Mouse (Mus musculus): ENCODE results near the gene Chtf18. TPM values are rescaled to one million over a fixed set of nuclear protein-coding genes. Genes with fewer than 3 reads are reported as not detected.

The Chtf18 gene
- polyA plus RNA-seq (2012; rRNA removed), result 36.7 and 49.5 TPM in 2 replicates

DNA sequence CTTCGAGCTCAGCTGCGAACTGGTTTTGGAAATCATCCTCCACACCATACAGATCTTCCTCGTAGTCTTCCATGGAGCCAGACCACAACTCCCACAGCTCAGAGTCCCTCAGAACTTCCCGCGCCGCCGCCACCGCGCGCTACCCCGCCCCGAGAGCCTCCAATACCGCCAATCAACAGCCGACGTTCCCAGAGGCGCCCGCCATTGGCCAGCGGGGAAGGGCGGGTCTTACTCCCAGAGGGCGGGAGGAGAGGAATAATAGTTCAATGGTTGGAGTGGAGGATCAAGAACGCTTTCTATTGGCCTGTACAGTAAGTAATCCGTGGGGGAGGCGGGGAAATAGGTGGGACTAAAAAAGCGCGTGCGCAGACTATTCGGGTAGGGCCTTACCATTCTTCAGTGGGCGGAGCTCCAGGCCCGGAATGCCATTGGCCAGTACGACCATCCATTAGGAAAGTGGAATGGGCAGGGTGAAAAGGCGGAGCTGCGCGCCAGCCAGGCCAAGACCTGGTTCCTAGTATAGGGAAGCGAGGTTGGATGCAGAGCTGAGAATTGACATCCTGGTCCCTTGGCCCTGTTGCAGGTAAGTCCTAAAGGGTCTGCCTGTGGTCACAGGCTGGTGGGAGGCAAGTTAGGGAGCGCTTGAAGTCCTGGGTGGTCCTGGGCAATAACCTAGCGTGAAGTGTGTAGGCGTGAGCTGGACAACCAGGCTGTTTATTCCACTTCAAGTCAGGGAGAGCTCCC is at the start of gene Chtf18, which contains the start of gene Rpusd1:
Gene Chtf18 (minus strand): TSS at position 155 of the 744 bp plus-strand sequence.
Gene Rpusd1 (plus strand): TSS at position 406 of the 744 bp plus-strand sequence.
- Histone ChIP-seq H3K36me3 (ENCODE audit: control insufficient read depth, insufficient read depth, low read length) (no peaks in the 10 kb centered on the region), H3K4me1 (replicated peaks; ENCODE audit: control insufficient read depth, insufficient read depth, low read length) (peaks cover 16% of the 10 kb centered on the region), H3K27me3 (ENCODE audit: control insufficient read depth, insufficient read depth, low read length) (no peaks in the 10 kb centered on the region), H3K27ac (ENCODE audit: control insufficient read depth, insufficient read depth, low read length) (no peak within 1 kb of the TSS), H3K4me3 (ENCODE audit: control insufficient read depth, insufficient read depth, low read length) (peak within 1 kb of the TSS; percentile 67)
- 2% methylated on average over 37 of the region's 37 CpGs for WGBS
- TF ChIP-seq POLR2A (IDR thresholded peaks at IDR 0.05; ENCODE audit: control insufficient read depth, extremely low read depth, insufficient read depth, low read length, poor library complexity) (no peak), CTCF (IDR thresholded peaks at IDR 0.05; ENCODE audit: borderline replicate concordance, control insufficient read depth, extremely low read depth, insufficient read depth, low read length, poor library complexity) (0 out of 2 replicates have a peak, but pooled peaks have one; percentile 50)
- peak; percentile 98 for DNase-seq

DNA sequence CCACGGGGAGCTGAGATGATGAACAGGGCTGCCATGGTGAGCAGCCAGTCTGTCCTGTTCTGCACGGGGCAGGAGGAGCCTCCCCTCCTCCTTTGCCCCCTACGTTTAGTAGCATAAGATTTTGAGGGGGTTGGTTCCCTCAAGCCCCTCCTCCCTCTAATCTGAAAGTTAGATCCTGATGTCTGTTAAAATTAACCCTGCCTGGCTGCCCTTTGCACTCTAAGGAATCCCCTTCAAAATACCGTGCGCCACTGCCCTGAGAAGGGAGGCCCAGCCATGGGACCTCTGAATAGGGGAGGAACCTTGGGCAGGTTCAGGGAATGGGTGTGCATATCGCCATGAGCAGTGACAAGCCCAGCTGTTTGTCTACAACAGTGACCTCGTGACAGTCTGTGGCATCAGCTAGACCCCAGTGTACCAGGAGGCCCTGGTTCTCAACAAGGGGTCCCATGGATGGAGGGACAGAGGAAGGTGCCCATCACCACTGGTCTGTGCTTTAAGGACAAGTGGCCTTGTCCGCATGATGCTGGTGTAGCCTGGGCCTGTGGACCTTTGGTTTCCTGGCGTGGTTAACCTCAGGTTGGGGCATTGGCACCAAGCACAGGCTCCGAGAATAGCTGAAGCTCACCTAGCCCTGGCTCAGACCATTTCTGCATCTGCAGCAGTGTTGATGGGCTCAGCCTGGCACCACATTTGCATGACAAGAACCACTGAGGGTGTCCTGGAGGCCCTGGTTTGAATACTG is 48.3 kb upstream of the Chtf18 start:
- 79% methylated on average over 10 of the region's 10 CpGs for WGBS

DNA sequence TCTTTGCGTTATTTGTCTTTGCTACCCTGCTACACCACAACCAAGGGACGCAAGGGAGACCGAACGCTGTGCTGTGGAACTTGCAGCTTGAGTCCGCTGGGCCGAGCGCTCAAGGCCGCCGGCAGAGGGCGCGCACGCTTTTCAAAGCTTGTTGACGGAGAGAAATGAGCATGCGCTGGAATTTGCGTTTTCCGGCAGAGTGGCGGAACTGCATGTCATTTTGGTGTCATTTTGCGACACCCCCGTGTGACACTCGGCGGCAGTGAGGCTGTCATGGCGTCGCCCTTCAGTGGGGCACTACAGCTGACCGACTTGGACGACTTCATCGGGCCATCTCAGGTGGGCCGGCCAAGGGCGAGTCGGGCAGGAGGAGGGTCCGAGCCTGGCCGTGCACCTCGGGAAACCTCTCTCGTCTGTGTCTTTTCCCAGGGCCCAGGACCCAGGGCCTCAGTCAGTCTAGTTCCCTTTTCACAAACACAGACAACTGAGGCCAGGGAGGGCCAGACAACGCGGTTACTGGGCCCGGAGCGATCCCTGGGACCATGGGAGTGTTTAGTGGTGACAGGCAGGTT is 46.4 kb upstream of the Chtf18 start, which contains the start of gene Narfl:
Gene Narfl (plus strand): TSS at position 228 of the 572 bp plus-strand sequence.
- peak; percentile 97 for DNase-seq
- under 1% methylated on average over 37 of the region's 37 CpGs for WGBS
- Histone ChIP-seq H3K36me3 (ENCODE audit: control insufficient read depth, insufficient read depth, low read length) (no peaks in the 10 kb centered on the region), H3K4me1 (replicated peaks; ENCODE audit: control insufficient read depth, insufficient read depth, low read length) (peaks cover 8% of the 10 kb centered on the region), H3K4me3 (ENCODE audit: control insufficient read depth, insufficient read depth, low read length) (peak within 1 kb of the TSS; percentile 82), H3K27ac (ENCODE audit: control insufficient read depth, insufficient read depth, low read length) (no peak within 1 kb of the TSS), H3K27me3 (ENCODE audit: control insufficient read depth, insufficient read depth, low read length) (no peaks in the 10 kb centered on the region)
- TF ChIP-seq POLR2A (IDR thresholded peaks at IDR 0.05; ENCODE audit: control insufficient read depth, extremely low read depth, insufficient read depth, low read length, poor library complexity), result peak; percentile 60; the same call in 1 of the 2 replicates
- peak; percentile 98 for TF ChIP-seq CTCF (IDR thresholded peaks at IDR 0.05; ENCODE audit: borderline replicate concordance, control insufficient read depth, extremely low read depth, insufficient read depth, low read length, poor library complexity)

More for the DNA sequence above, 48.3 kb upstream of the Chtf18 start:
- Histone ChIP-seq H3K27ac (ENCODE audit: control insufficient read depth, insufficient read depth, low read length) (no peak overlapping the region), H3K4me1 (replicated peaks; ENCODE audit: control insufficient read depth, insufficient read depth, low read length) (peaks cover 8% of the 10 kb centered on the region), H3K36me3 (ENCODE audit: control insufficient read depth, insufficient read depth, low read length) (no peaks in the 10 kb centered on the region), H3K27me3 (ENCODE audit: control insufficient read depth, insufficient read depth, low read length) (no peaks in the 10 kb centered on the region), H3K4me3 (ENCODE audit: control insufficient read depth, insufficient read depth, low read length) (no peak overlapping the region)
- no peak for TF ChIP-seq CTCF (IDR thresholded peaks at IDR 0.05; ENCODE audit: borderline replicate concordance, control insufficient read depth, extremely low read depth, insufficient read depth, low read length, poor library complexity)
- no peak for TF ChIP-seq POLR2A (IDR thresholded peaks at IDR 0.05; ENCODE audit: control insufficient read depth, extremely low read depth, insufficient read depth, low read length, poor library complexity)
- DNase-seq, result no peak

DNA sequence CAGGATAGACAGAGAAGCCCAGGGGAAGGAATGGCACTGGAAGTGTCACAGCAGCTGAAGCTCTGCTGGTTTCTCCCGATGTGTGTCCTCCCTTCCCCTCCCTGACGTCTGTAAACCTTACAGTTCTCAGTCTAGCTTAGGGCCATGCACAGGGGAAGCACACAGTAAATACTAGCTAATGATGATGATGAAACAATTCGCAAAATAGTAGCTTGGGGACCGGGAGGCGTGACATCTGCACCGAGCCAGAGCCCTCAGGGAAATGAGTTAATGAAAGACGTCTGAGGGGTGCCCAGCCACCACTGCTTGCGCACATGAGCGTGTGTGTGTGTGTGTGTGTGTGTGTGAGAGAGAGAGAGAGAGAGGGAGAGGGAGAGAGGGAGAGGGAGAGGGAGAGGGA is 42.1 kb upstream of the Chtf18 start:
- TF ChIP-seq CTCF (IDR thresholded peaks at IDR 0.05; ENCODE audit: borderline replicate concordance, control insufficient read depth, extremely low read depth, insufficient read depth, low read length, poor library complexity) (no peak), POLR2A (IDR thresholded peaks at IDR 0.05; ENCODE audit: control insufficient read depth, extremely low read depth, insufficient read depth, low read length, poor library complexity) (no peak)
- no peaks in the 10 kb centered on the region for H3K27me3 ChIP-seq (ENCODE audit: control insufficient read depth, insufficient read depth, low read length)
- peaks cover 5% of the 10 kb centered on the region for H3K4me1 ChIP-seq (replicated peaks; ENCODE audit: control insufficient read depth, insufficient read depth, low read length)
- DNase-seq, result no peak
- no peak overlapping the region for H3K4me3 ChIP-seq (ENCODE audit: control insufficient read depth, insufficient read depth, low read length)
- no peak overlapping the region for H3K27ac ChIP-seq (ENCODE audit: control insufficient read depth, insufficient read depth, low read length)
- H3K36me3 ChIP-seq (ENCODE audit: control insufficient read depth, insufficient read depth, low read length), result no peaks in the 10 kb centered on the region
- 56% methylated on average over 9 of the region's 9 CpGs for WGBS

DNA sequence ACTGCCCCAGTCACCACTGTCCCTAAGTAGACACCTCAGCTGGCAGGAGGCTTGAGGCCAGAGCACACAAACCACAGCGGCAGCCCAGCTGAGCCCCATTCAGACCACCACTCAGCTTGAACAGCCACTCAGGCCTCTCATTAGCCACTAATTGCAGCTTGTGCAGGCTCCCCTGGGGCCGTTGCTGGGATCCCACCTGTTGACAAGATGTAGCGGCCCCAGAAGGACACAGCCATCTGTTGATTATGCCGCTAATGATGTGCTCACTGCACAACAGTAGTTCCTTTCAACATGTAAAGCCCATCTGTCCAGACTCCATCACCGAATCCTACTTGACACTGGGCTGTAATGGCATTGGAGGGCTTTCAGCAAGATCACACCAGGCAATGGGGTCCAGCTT is 38.7 kb upstream of the Chtf18 start:
- Histone ChIP-seq H3K27ac (ENCODE audit: control insufficient read depth, insufficient read depth, low read length) (no peak overlapping the region), H3K36me3 (ENCODE audit: control insufficient read depth, insufficient read depth, low read length) (no peaks in the 10 kb centered on the region), H3K4me3 (ENCODE audit: control insufficient read depth, insufficient read depth, low read length) (no peak overlapping the region), H3K4me1 (replicated peaks; ENCODE audit: control insufficient read depth, insufficient read depth, low read length) (no peaks in the 10 kb centered on the region), H3K27me3 (ENCODE audit: control insufficient read depth, insufficient read depth, low read length) (no peaks in the 10 kb centered on the region)
- WGBS, result 78% methylated on average over 5 of the region's 5 CpGs
- no peak for TF ChIP-seq POLR2A (IDR thresholded peaks at IDR 0.05; ENCODE audit: control insufficient read depth, extremely low read depth, insufficient read depth, low read length, poor library complexity)
- no peak for TF ChIP-seq CTCF (IDR thresholded peaks at IDR 0.05; ENCODE audit: borderline replicate concordance, control insufficient read depth, extremely low read depth, insufficient read depth, low read length, poor library complexity)
- DNase-seq, result no peak

DNA sequence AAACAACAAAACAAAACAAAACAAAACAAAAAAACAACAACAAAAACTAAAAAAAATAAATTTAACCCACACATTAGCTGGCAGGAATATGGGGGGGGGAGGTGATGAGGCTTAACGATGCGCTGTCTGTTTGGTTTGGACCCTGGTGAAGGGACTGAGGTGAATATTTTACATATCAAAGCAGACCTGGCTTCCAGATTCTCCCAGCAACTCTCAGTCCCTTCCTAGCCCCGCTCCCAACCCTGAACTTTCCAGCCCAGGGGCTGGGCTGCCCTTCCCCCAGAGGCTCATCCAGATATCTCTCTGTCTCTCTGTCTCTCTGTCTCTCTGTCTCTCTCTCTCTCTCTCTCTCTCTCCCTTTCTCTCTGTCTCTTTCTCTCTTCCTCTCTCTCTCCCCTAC is 35.4 kb upstream of the Chtf18 start:
- 53% methylated on average over 3 of the region's 3 CpGs for WGBS
- TF ChIP-seq CTCF (IDR thresholded peaks at IDR 0.05; ENCODE audit: borderline replicate concordance, control insufficient read depth, extremely low read depth, insufficient read depth, low read length, poor library complexity) (no peak), POLR2A (IDR thresholded peaks at IDR 0.05; ENCODE audit: control insufficient read depth, extremely low read depth, insufficient read depth, low read length, poor library complexity) (no peak)
- H3K36me3 ChIP-seq (ENCODE audit: control insufficient read depth, insufficient read depth, low read length), result no peaks in the 10 kb centered on the region
- no peaks in the 10 kb centered on the region for H3K4me1 ChIP-seq (replicated peaks; ENCODE audit: control insufficient read depth, insufficient read depth, low read length)
- H3K27ac ChIP-seq (ENCODE audit: control insufficient read depth, insufficient read depth, low read length), result no peak overlapping the region
- no peak overlapping the region for H3K4me3 ChIP-seq (ENCODE audit: control insufficient read depth, insufficient read depth, low read length)
- H3K27me3 ChIP-seq (ENCODE audit: control insufficient read depth, insufficient read depth, low read length), result no peaks in the 10 kb centered on the region
- DNase-seq, result no peak

Data from thymus, adult 2 months (tissue).